Mouse (Mus musculus): Measurements from ENCODE around the gene Stat3. TPM values are rescaled to one million over a fixed set of nuclear protein-coding genes. Genes with fewer than 3 reads are reported as not detected.

Stat3 gene
- polyA plus RNA-seq, 1 experiment from 2014 or later, result 49.2 TPM

DNA sequence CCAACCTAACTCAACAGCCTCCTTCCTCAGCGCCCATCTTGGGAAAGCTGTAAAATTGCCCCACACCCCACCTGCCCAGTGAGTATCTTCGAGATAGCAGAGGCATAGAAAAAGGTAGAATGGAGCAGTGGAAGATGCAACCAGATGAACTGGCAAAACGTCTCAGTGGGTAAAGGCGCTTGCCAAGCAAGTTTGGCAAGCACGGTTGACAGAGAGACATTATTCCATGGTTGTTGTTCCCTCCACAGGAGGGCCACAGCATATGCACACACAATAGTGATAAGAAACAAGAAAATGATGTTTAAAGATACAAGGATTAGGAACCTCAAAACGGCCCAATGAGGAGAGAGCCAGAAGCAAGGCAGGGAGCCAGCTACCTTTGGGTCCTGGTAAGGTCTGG, 81.4 kb downstream of the Stat3 start:
- 64% methylated on average over 6 of the region's 6 CpGs for WGBS

GRCm38 (mm10) chr11:100855178-100855577, 84.2 kb downstream of the Stat3 start:
- peaks cover 3% of the 10 kb centered on the region; the same call in 1 of the 2 replicates for H3K27me3 ChIP-seq (replicated peaks; ENCODE audit: control insufficient read depth, insufficient read depth, low read length)

More for the DNA sequence above, 81.4 kb downstream of the Stat3 start:
- ATAC-seq, result no peak
- peaks cover 8% of the 10 kb centered on the region for H3K27me3 ChIP-seq (replicated peaks; ENCODE audit: control insufficient read depth, insufficient read depth, low read length)
- H3K4me2 ChIP-seq (ENCODE audit: low read length), result no peak overlapping the region
- peaks cover 5% of the 10 kb centered on the region for H3K4me1 ChIP-seq (ENCODE audit: control insufficient read depth, insufficient read depth, low read depth, low read length)
- H3K36me3 ChIP-seq (ENCODE audit: control insufficient read depth, insufficient read depth, low read length), result no peaks in the 10 kb centered on the region
- H3K27ac ChIP-seq (ENCODE audit: low read depth, low read length), result no peak overlapping the region
- no peak overlapping the region for H3K4me3 ChIP-seq (ENCODE audit: low read length)
- no peak overlapping the region for H3K9ac ChIP-seq (ENCODE audit: low read depth, low read length)
- no peaks in the 10 kb centered on the region for H3K9me3 ChIP-seq (ENCODE audit: control insufficient read depth, low read length)

DNA sequence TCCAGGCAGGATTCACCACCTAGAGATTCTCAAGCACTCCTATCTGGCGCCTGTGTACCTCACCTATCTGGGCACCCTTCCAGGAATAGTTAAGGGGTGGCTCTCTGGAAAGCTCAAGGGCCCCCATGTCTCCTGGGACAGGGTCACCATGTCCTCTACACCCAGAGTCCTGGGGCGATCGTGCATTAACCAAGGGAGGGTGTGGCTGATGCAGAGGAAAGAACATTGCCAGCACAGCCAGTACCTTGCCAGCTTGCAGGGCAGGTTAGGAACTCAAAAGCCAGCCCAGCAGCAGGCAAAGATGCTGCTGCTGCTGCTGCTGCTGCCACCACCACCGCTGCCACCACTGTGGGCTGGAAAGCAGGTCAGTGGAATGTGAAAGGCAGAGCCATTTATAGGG, 85.1 kb downstream of the Stat3 start:
- H3K9ac ChIP-seq (ENCODE audit: low read depth, low read length), result no peak overlapping the region
- H3K4me3 ChIP-seq (ENCODE audit: low read length), result no peak overlapping the region
- H3K9me3 ChIP-seq (ENCODE audit: control insufficient read depth, low read length), result no peaks in the 10 kb centered on the region
- no peaks in the 10 kb centered on the region for H3K36me3 ChIP-seq (ENCODE audit: control insufficient read depth, insufficient read depth, low read length)
- no peak overlapping the region for H3K4me2 ChIP-seq (ENCODE audit: low read length)
- peaks cover 7% of the 10 kb centered on the region; the same call in 1 of the 2 replicates for H3K4me1 ChIP-seq (ENCODE audit: control insufficient read depth, insufficient read depth, low read depth, low read length)
- H3K27ac ChIP-seq (ENCODE audit: low read depth, low read length), result no peak overlapping the region
- H3K27me3 ChIP-seq (replicated peaks; ENCODE audit: control insufficient read depth, insufficient read depth, low read length), result no peaks in the 10 kb centered on the region
- 64% methylated on average over 4 of the region's 4 CpGs for WGBS
- no peak for ATAC-seq

More at GRCm38 (mm10) chr11:100855178-100855577, 84.2 kb downstream of the Stat3 start:
- Histone ChIP-seq H3K9me3 (ENCODE audit: control insufficient read depth, low read length) (no peaks in the 10 kb centered on the region), H3K4me1 (ENCODE audit: control insufficient read depth, insufficient read depth, low read depth, low read length) (peaks cover 9% of the 10 kb centered on the region), H3K9ac (ENCODE audit: low read depth, low read length) (no peak overlapping the region), H3K27ac (ENCODE audit: low read depth, low read length) (no peak overlapping the region), H3K36me3 (ENCODE audit: control insufficient read depth, insufficient read depth, low read length) (no peaks in the 10 kb centered on the region), H3K4me2 (ENCODE audit: low read length) (no peak overlapping the region), H3K4me3 (ENCODE audit: low read length) (no peak overlapping the region)
- 89% methylated on average over 4 of the region's 4 CpGs for WGBS
- ATAC-seq, result no peak

DNA sequence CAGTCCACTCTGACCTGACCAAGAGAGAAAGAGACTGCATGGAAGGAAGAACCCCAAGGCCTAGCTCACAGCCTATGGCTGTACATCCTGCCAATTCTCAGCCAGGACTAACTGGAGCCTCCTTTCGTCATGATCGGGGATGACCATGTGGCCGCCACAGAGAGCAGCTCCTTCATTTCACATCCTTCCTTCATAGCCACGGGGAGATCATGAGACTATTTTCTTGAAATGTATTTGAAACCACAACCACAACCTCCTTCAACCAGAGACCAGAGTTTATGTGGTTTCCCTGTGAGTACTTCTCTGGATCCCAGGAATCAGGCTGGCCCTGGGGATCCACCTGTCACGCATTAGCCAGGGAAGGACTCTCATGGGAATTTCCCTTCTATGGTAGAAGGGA, 86.3 kb downstream of the Stat3 start:
- Histone ChIP-seq H3K4me2 (ENCODE audit: low read length) (no peak overlapping the region), H3K27me3 (replicated peaks; ENCODE audit: control insufficient read depth, insufficient read depth, low read length) (no peaks in the 10 kb centered on the region), H3K4me3 (ENCODE audit: low read length) (no peak overlapping the region), H3K27ac (ENCODE audit: low read depth, low read length) (no peak overlapping the region), H3K36me3 (ENCODE audit: control insufficient read depth, insufficient read depth, low read length) (no peaks in the 10 kb centered on the region), H3K9ac (ENCODE audit: low read depth, low read length) (no peak overlapping the region), H3K4me1 (ENCODE audit: control insufficient read depth, insufficient read depth, low read depth, low read length) (peaks cover 12% of the 10 kb centered on the region), H3K9me3 (ENCODE audit: control insufficient read depth, low read length) (no peaks in the 10 kb centered on the region)
- 79% methylated on average over 5 of the region's 5 CpGs for WGBS
- no peak for ATAC-seq

- H3K4me3 ChIP-seq (ENCODE audit: low read length), result no peak overlapping the region
- peaks cover 12% of the 10 kb centered on the region for H3K4me1 ChIP-seq (ENCODE audit: control insufficient read depth, insufficient read depth, low read depth, low read length)
- WGBS, result 95% methylated on average over 2 of the region's 2 CpGs
- H3K27me3 ChIP-seq (replicated peaks; ENCODE audit: control insufficient read depth, insufficient read depth, low read length), result no peaks in the 10 kb centered on the region
- H3K9ac ChIP-seq (ENCODE audit: low read depth, low read length), result no peak overlapping the region
- H3K4me2 ChIP-seq (ENCODE audit: low read length), result no peak overlapping the region
- no peak overlapping the region for H3K27ac ChIP-seq (ENCODE audit: low read depth, low read length)
- no peak for ATAC-seq
- no peaks in the 10 kb centered on the region for H3K36me3 ChIP-seq (ENCODE audit: control insufficient read depth, insufficient read depth, low read length)
- H3K9me3 ChIP-seq (ENCODE audit: control insufficient read depth, low read length), result no peaks in the 10 kb centered on the region
These were observed 87.3 kb downstream of the Stat3 start for GRCm38 (mm10) chr11:100852088-100852487.

- ATAC-seq, result peak; percentile 53
These were observed 88.4 kb downstream of the Stat3 start for GRCm38 (mm10) chr11:100850778-100851528.

GRCm38 (mm10) chr11:100850038-100850777, 89.1 kb downstream of the Stat3 start, which contains the start of gene Stat5b:
TSS of gene Stat5b (minus strand) at chr11:100850724.
- peak; percentile 82 for ATAC-seq
- Histone ChIP-seq H3K36me3 (ENCODE audit: control insufficient read depth, insufficient read depth, low read length) (no peaks in the 10 kb centered on the region), H3K4me1 (ENCODE audit: control insufficient read depth, insufficient read depth, low read depth, low read length) (peaks cover 12% of the 10 kb centered on the region), H3K9ac (ENCODE audit: low read depth, low read length) (peak within 1 kb of the TSS; percentile 98), H3K4me2 (ENCODE audit: low read length) (peak within 1 kb of the TSS; percentile 85), H3K27ac (ENCODE audit: low read depth, low read length) (peak within 1 kb of the TSS; percentile 89), H3K27me3 (replicated peaks; ENCODE audit: control insufficient read depth, insufficient read depth, low read length) (no peaks in the 10 kb centered on the region), H3K4me3 (ENCODE audit: low read length) (peak within 1 kb of the TSS; percentile 95), H3K9me3 (ENCODE audit: control insufficient read depth, low read length) (no peaks in the 10 kb centered on the region)
- WGBS, result 1% methylated on average over 83 of the region's 104 CpGs

More at GRCm38 (mm10) chr11:100850778-100851528, 88.4 kb downstream of the Stat3 start:
- Histone ChIP-seq H3K4me2 (ENCODE audit: low read length) (peak overlapping the region; percentile 85), H3K36me3 (ENCODE audit: control insufficient read depth, insufficient read depth, low read length) (no peaks in the 10 kb centered on the region), H3K4me3 (ENCODE audit: low read length) (peak overlapping the region; percentile 95), H3K27ac (ENCODE audit: low read depth, low read length) (peak overlapping the region; percentile 89), H3K27me3 (replicated peaks; ENCODE audit: control insufficient read depth, insufficient read depth, low read length) (no peaks in the 10 kb centered on the region), H3K4me1 (ENCODE audit: control insufficient read depth, insufficient read depth, low read depth, low read length) (peaks cover 12% of the 10 kb centered on the region), H3K9ac (ENCODE audit: low read depth, low read length) (peak overlapping the region; percentile 98), H3K9me3 (ENCODE audit: control insufficient read depth, low read length) (no peaks in the 10 kb centered on the region)
- WGBS, result 3% methylated on average over 33 of the region's 33 CpGs

DNA sequence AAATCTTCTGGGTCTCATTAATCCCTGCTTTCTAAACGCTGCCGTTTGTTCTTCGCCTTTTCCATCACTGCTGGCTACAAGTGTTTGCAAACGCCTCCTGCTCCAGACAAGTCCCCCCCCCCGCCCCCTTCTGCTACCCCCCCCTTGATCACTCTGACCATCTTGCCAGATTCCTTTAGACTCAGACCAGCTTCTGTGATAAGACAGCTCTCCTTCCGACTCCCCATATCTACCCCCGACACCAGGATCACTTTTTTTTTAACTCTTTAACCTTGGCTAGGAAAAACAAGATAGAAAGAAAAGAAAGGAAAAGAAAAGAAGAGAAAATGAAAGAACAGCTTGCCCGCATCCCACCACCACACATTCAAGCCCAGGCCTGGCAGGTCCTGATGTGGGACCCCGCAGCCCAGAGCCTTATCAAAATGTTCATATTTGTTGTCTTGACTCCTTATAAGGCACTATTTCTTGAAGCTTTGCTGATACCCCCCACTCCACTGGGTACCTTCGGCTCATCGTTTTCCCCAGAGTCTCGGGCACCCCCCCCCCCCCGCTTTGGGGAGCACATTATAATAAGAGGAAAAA, 89.8 kb downstream of the Stat3 start:
- WGBS, result 4% methylated on average over 12 of the region's 13 CpGs
- peak overlapping the region; percentile 89 for H3K27ac ChIP-seq (ENCODE audit: low read depth, low read length)
- no peak for ATAC-seq

More for the DNA sequence above, 89.8 kb downstream of the Stat3 start:
- no peaks in the 10 kb centered on the region for H3K27me3 ChIP-seq (replicated peaks; ENCODE audit: control insufficient read depth, insufficient read depth, low read length)
- peak overlapping the region; percentile 98 for H3K9ac ChIP-seq (ENCODE audit: low read depth, low read length)
- H3K4me1 ChIP-seq (ENCODE audit: control insufficient read depth, insufficient read depth, low read depth, low read length), result peaks cover 12% of the 10 kb centered on the region
- H3K36me3 ChIP-seq (ENCODE audit: control insufficient read depth, insufficient read depth, low read length), result no peaks in the 10 kb centered on the region
- H3K4me3 ChIP-seq (ENCODE audit: low read length), result peak overlapping the region; percentile 95
- no peaks in the 10 kb centered on the region for H3K9me3 ChIP-seq (ENCODE audit: control insufficient read depth, low read length)
- H3K4me2 ChIP-seq (ENCODE audit: low read length), result peak overlapping the region; percentile 85
